Mouse (Mus musculus): ENCODE results near the gene Grsf1. TPM values are rescaled to one million over a fixed set of nuclear protein-coding genes. Genes with fewer than 3 reads are reported as not detected.

The Grsf1 gene
- polyA plus RNA-seq, 1 experiment, result 120 TPM

DNA sequence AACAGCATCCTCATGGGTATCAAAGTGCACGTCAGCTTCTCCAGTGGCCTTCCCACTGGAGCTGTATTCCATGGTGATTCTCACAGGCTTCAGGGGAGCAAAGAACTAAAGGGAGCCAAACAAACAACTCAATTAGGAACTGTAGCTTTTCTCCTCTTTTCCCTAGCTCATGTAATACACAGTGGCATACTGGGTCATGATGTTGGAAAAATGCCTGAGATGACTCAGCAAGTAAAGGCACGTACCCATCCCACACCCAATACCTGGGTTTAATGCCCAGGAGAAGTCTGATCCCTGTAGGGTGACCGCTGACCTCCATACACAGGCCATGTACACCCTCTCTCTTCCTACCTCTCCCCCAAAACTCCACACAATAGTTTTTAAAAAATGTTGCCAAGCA is 12.8 kb downstream of the Grsf1 start:
- DNase-seq, result no peak
- Histone ChIP-seq H3K27ac (ENCODE audit: insufficient read depth, low read length) (no peak overlapping the region), H3K4me3 (replicated peaks; ENCODE audit: insufficient read depth, low read depth, low read length) (no peak overlapping the region), H3K4me1 (ENCODE audit: control insufficient read depth, insufficient read depth, low read length) (no peaks in the 10 kb centered on the region; the same call in 1 of the 2 replicates), H3K27me3 (ENCODE audit: control insufficient read depth, insufficient read depth, low read length) (no peaks in the 10 kb centered on the region)
- 81% methylated on average over 3 of the region's 3 CpGs for whole genome bisulfite sequencing
- TF ChIP-seq CTCF (IDR thresholded peaks at IDR 0.05; ENCODE audit: borderline replicate concordance, insufficient read depth, low read depth, low read length), result no peak
- TF ChIP-seq POLR2A (IDR thresholded peaks at IDR 0.05; ENCODE audit: borderline replicate concordance, insufficient read depth, low read length), result no peak

DNA sequence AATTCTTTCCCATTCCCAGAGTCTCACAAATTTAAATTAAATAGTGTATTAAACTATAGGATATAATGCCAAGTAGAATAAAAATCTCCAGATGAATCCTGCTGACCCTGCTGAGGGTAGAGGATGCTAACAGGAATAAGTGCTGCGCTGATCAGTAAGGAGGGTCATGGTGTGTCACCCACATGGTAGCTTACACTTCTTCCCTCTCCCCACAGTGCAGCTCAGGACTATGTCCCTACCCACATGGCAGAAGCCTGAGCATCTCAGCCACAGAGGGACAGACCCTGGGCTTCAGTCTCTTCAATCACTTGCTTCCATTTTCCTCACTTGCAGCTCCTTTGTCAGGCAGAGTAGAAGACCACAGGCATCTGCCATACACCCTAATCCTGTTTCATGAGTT is 18.1 kb downstream of the Grsf1 start:
- DNase-seq, result no peak
- Histone ChIP-seq H3K4me3 (replicated peaks; ENCODE audit: insufficient read depth, low read depth, low read length) (no peak overlapping the region), H3K27me3 (ENCODE audit: control insufficient read depth, insufficient read depth, low read length) (no peaks in the 10 kb centered on the region), H3K4me1 (ENCODE audit: control insufficient read depth, insufficient read depth, low read length) (no peaks in the 10 kb centered on the region; the same call in 1 of the 2 replicates), H3K27ac (ENCODE audit: insufficient read depth, low read length) (no peak overlapping the region)
- WGBS, result 97% methylated on average over 1 of the region's 1 CpGs
- TF ChIP-seq CTCF (IDR thresholded peaks at IDR 0.05; ENCODE audit: borderline replicate concordance, insufficient read depth, low read depth, low read length) (no peak), POLR2A (IDR thresholded peaks at IDR 0.05; ENCODE audit: borderline replicate concordance, insufficient read depth, low read length) (no peak)

DNA sequence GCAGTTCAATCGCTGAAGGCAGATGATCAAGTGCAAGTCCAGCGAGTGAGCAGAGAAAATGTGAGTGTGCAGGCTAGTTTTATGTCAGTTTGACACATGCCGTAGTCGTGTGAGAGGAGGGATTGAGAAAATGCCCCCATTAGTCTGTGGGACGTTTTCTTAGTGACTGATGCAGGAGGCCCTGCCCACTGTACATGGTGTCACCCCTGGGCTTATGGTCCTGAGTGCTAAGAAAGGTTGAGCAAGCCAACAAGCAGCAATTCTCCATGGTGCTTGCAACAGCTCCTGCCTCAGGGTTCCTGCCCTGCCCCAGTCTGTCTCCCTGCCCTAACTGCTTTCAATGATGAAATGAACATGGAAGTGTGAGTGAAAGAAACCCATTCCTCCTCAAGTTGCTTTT is 23.4 kb downstream of the Grsf1 start:
- no peak for DNase-seq
- no peak overlapping the region for H3K27ac ChIP-seq (ENCODE audit: insufficient read depth, low read length)
- no peaks in the 10 kb centered on the region; the same call in 1 of the 2 replicates for H3K4me1 ChIP-seq (ENCODE audit: control insufficient read depth, insufficient read depth, low read length)
- no peak overlapping the region for H3K4me3 ChIP-seq (replicated peaks; ENCODE audit: insufficient read depth, low read depth, low read length)
- no peak for TF ChIP-seq CTCF (IDR thresholded peaks at IDR 0.05; ENCODE audit: borderline replicate concordance, insufficient read depth, low read depth, low read length)
- no peak for TF ChIP-seq POLR2A (IDR thresholded peaks at IDR 0.05; ENCODE audit: borderline replicate concordance, insufficient read depth, low read length)
- no peaks in the 10 kb centered on the region for H3K27me3 ChIP-seq (ENCODE audit: control insufficient read depth, insufficient read depth, low read length)
- 85% methylated on average over 5 of the region's 5 CpGs for WGBS

DNA sequence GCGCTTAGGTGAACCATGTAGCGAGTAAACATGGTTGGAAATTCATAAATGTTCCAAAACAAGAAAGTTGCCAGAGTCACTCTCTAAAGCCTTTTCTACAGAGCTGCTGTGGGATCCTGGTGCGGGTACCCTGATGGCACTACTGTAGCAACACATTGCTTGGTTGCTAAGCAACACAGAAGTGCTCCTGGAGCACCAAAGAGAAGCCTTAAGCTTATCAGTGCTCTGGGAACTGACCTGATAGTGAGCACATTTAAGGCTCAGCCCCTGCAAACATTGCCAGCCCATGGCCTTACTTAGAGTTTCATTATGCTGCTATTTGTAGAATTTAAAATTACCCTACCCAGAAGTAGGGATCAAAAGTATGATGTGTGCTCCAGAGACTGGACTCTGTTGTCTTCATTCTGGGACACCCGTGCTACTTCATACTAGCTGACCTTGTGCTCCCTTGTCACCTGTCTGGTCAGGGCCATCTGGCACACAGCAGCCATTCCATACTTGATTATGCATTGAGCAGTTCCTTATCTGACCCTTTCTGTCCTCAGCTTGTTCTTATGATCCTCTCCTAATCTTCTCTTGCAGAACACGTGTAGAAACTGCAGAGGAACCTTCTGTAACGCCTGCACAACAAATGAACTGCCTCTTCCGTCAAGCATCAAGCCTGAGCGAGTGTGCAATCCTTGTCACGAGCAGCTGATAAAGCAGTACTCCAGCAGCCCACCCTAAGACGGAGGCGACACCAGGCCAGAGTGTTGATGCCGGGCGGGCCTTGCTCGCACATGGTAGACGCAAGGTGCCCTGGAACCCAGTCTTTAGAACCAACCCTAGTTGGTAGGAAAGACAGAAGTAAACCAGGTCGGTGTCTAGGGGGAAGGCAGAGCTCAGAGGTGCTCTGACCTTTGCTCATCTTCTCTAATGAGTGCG is 26.5 kb downstream of the Grsf1 start:
- Histone ChIP-seq H3K4me1 (ENCODE audit: control insufficient read depth, insufficient read depth, low read length) (no peaks in the 10 kb centered on the region), H3K27me3 (ENCODE audit: control insufficient read depth, insufficient read depth, low read length) (no peaks in the 10 kb centered on the region), H3K27ac (ENCODE audit: insufficient read depth, low read length) (no peak overlapping the region), H3K4me3 (replicated peaks; ENCODE audit: insufficient read depth, low read depth, low read length) (no peak overlapping the region)
- 90% methylated on average over 17 of the region's 17 CpGs for WGBS
- no peak for DNase-seq
- TF ChIP-seq POLR2A (IDR thresholded peaks at IDR 0.05; ENCODE audit: borderline replicate concordance, insufficient read depth, low read length) (no peak), CTCF (IDR thresholded peaks at IDR 0.05; ENCODE audit: borderline replicate concordance, insufficient read depth, low read depth, low read length) (no peak)

DNA sequence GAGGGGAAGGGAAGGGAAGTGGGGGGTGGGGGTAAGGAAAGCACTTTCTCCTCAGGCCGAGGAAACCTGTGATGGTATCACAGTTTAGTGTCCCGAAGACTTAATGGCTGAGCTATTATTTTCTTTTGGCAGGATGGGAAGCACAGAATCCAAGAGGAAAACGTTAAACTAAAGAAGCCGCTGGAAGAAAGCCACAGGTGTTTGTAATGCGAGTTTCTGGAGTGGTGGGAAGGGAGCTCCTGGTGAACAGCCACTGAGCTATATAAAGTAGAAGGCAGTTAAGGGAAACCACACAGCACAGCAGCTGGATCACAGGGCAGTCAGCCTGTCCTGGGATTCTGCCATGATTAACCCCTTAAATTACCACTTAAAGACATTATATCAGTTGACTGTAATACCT is 30.6 kb downstream of the Grsf1 start:
- H3K4me1 ChIP-seq (ENCODE audit: control insufficient read depth, insufficient read depth, low read length), result no peaks in the 10 kb centered on the region
- H3K27me3 ChIP-seq (ENCODE audit: control insufficient read depth, insufficient read depth, low read length), result no peaks in the 10 kb centered on the region
- TF ChIP-seq CTCF (IDR thresholded peaks at IDR 0.05; ENCODE audit: borderline replicate concordance, insufficient read depth, low read depth, low read length) (no peak), POLR2A (IDR thresholded peaks at IDR 0.05; ENCODE audit: borderline replicate concordance, insufficient read depth, low read length) (no peak)
- no peak for DNase-seq
- no peak overlapping the region for H3K27ac ChIP-seq (ENCODE audit: insufficient read depth, low read length)
- 79% methylated on average over 5 of the region's 5 CpGs for WGBS
- H3K4me3 ChIP-seq (replicated peaks; ENCODE audit: insufficient read depth, low read depth, low read length), result no peak overlapping the region

DNA sequence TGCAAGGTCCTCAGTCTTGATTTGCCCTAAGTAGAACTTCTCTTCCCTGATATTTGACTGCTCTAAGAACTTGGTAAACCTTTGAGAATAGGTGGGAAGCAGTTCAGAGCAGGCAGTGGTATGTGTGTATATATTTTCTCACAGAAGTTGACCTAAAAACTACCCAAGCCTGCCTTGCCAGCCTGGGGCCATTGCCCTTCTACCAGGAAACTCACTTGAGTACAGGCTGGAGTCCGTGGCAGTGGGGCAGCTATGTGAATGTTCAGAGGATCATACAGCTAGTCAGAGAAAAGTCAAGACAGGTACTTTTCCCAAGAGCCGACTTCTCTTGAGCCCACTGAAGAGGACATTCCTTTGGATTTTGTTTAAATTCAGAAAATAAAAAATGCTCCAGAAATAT is 31.1 kb downstream of the Grsf1 start:
- TF ChIP-seq CTCF (IDR thresholded peaks at IDR 0.05; ENCODE audit: borderline replicate concordance, insufficient read depth, low read depth, low read length), result no peak
- no peak for DNase-seq
- Histone ChIP-seq H3K27me3 (ENCODE audit: control insufficient read depth, insufficient read depth, low read length) (no peaks in the 10 kb centered on the region), H3K27ac (ENCODE audit: insufficient read depth, low read length) (no peak overlapping the region), H3K4me3 (replicated peaks; ENCODE audit: insufficient read depth, low read depth, low read length) (no peak overlapping the region), H3K4me1 (ENCODE audit: control insufficient read depth, insufficient read depth, low read length) (no peaks in the 10 kb centered on the region)
- WGBS, result 86% methylated on average over 2 of the region's 2 CpGs

- Histone ChIP-seq H3K4me3 (replicated peaks; ENCODE audit: insufficient read depth, low read depth, low read length) (no peak overlapping the region), H3K27me3 (ENCODE audit: control insufficient read depth, insufficient read depth, low read length) (no peaks in the 10 kb centered on the region)
- DNase-seq, result no peak
Measured at GRCm38 (mm10) chr5:88643491-88643890, 32.5 kb downstream of the Grsf1 start.

DNA sequence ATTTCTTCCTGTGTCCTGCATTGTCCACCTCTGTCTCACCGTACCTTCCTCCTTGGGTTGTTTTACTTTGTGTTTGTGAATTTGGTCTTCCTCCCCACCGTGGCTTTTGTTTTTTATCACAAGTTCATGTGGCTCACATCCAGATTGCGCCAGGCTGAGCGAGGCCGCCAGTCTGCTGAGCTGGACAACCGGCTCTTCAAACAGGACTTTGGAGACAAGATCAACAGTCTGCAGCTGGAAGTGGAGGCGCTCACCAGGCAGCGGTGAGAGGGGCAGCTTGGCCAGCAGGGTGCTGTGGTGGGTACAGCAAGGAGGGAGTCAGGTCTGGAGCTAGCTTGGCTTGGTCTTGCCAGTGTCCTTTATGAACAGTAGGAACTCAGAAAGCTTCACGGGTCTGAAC is 33.2 kb downstream of the Grsf1 start:
- 59% methylated on average over 9 of the region's 9 CpGs for WGBS
- TF ChIP-seq CTCF (IDR thresholded peaks at IDR 0.05; ENCODE audit: borderline replicate concordance, insufficient read depth, low read depth, low read length), result no peak
- TF ChIP-seq POLR2A (IDR thresholded peaks at IDR 0.05; ENCODE audit: borderline replicate concordance, insufficient read depth, low read length), result no peak

More at GRCm38 (mm10) chr5:88643491-88643890, 32.5 kb downstream of the Grsf1 start:
- WGBS, result 57% methylated on average over 9 of the region's 9 CpGs
- TF ChIP-seq POLR2A (IDR thresholded peaks at IDR 0.05; ENCODE audit: borderline replicate concordance, insufficient read depth, low read length) (no peak), CTCF (IDR thresholded peaks at IDR 0.05; ENCODE audit: borderline replicate concordance, insufficient read depth, low read depth, low read length) (no peak)
- no peak overlapping the region for H3K27ac ChIP-seq (ENCODE audit: insufficient read depth, low read length)
- H3K4me1 ChIP-seq (ENCODE audit: control insufficient read depth, insufficient read depth, low read length), result no peaks in the 10 kb centered on the region

More for the DNA sequence above, 33.2 kb downstream of the Grsf1 start:
- Histone ChIP-seq H3K27me3 (ENCODE audit: control insufficient read depth, insufficient read depth, low read length) (no peaks in the 10 kb centered on the region), H3K4me3 (replicated peaks; ENCODE audit: insufficient read depth, low read depth, low read length) (no peak overlapping the region), H3K27ac (ENCODE audit: insufficient read depth, low read length) (no peak overlapping the region), H3K4me1 (ENCODE audit: control insufficient read depth, insufficient read depth, low read length) (no peaks in the 10 kb centered on the region)
- DNase-seq, result no peak

Measured in cerebellum, adult 2 months (tissue).